Mouse (Mus musculus): ENCODE results near the gene Pcsk7. TPM values are rescaled to one million over a fixed set of nuclear protein-coding genes. Genes with fewer than 3 reads are reported as not detected.
A peak's percentile ranks its signal among the peaks of the same experiment; 100 is the strongest.

Gene Pcsk7
- total RNA-seq (2012; rRNA removed) (11.5 and 12.7 TPM in 2 replicates), polyA plus RNA-seq (2012; ENCODE audit: insufficient read depth in 1 of 2, insufficient read length in 2 of 2, low read depth in 1 of 2, low replicate concordance in 2 of 2, missing spikeins in 1 of 2) (10 to 100 TPM in 1 of 2 experiments, not detected in 1; 14.3 TPM)

GRCm38 (mm10) chr9:45906355-45907077 is at the start of gene Pcsk7, which contains the start of gene Rnf214:
Pcsk7 (plus strand) TSS chr9:45906497.
Rnf214 (minus strand) TSS chr9:45906911.
- peaks cover 3 to 8% of the 10 kb centered on the region in 2 experiments for H3K4me1 ChIP-seq (ENCODE audit: control insufficient read depth in 1 of 2, insufficient read depth in 2 of 2, low read length in 2 of 2)
- peak within 1 kb of the TSS; percentile 97 for H3K9ac ChIP-seq (ENCODE audit: control insufficient read depth, low read depth, low read length, poor library complexity, severe bottlenecking)
- peak; percentile 86 for DNase-seq (ENCODE audit: low read depth, low spot score)
- no peaks in the 10 kb centered on the region for H3K27me3 ChIP-seq (ENCODE audit: control insufficient read depth in 1 of 2, insufficient read depth in 2 of 2, low read length in 2 of 2)
- H3K27ac ChIP-seq (ENCODE audit: control insufficient read depth, low read depth, low read length), result peak within 1 kb of the TSS; percentile 85
- H3K9me3 ChIP-seq (replicated peaks; ENCODE audit: insufficient read depth, low read length), result no peaks in the 10 kb centered on the region
- peaks cover 0 to 5% of the 10 kb centered on the region in 2 experiments; a peak in 2 of 4 replicates for H3K36me3 ChIP-seq (ENCODE audit: control insufficient read depth in 1 of 2, insufficient read depth in 2 of 2, low read length in 2 of 2)
- TF ChIP-seq USF2 (IDR thresholded peaks at IDR 0.05; ENCODE audit: borderline replicate concordance in 1 of 2, insufficient read depth in 1 of 2, low read depth in 1 of 2, low read length in 2 of 2) (no peak), MAFK (IDR thresholded peaks at IDR 0.05; ENCODE audit: borderline replicate concordance, low read depth, low read length) (no peak), E2F4 (IDR thresholded peaks at IDR 0.05; ENCODE audit: borderline replicate concordance, low read depth, low read length) (no peak), POLR2A (IDR thresholded peaks at IDR 0.05; ENCODE audit: control insufficient read depth in 1 of 2, insufficient read depth in 1 of 2, low read depth in 1 of 2, low read length in 2 of 2, poor library complexity in 1 of 2) (peak; percentile 57 to 83; a peak in 2 of 4 replicates), MYC (IDR thresholded peaks at IDR 0.05; ENCODE audit: low read depth, low read length) (no peak), POLR2AphosphoS2 (IDR thresholded peaks at IDR 0.05; ENCODE audit: low read length) (no peak; the same call in 1 of the 2 replicates), TCF12 (IDR thresholded peaks at IDR 0.05; ENCODE audit: low read depth, low read length) (0 out of 2 replicates have a peak, but pooled peaks have one; percentile 9), MYB (IDR thresholded peaks at IDR 0.05; ENCODE audit: low read depth, low read length) (no peak), NELFE (IDR thresholded peaks at IDR 0.05; ENCODE audit: low read depth, low read length) (peak; percentile 74), ZMIZ1 (IDR thresholded peaks at IDR 0.05; ENCODE audit: low read depth, low read length) (peak; percentile 55; the same call in 1 of the 2 replicates), MAZ (IDR thresholded peaks at IDR 0.05; ENCODE audit: low read depth, low read length) (peak; percentile 82), NRF1 (IDR thresholded peaks at IDR 0.05; ENCODE audit: insufficient read depth, low read depth, low read length, poor library complexity, severe bottlenecking) (peak; percentile 35; the same call in 1 of the 2 replicates), JUND (IDR thresholded peaks at IDR 0.05; ENCODE audit: low read depth, low read length) (no peak), ELF1 (IDR thresholded peaks at IDR 0.05; ENCODE audit: low read depth, low read length) (peak; percentile 62), SIN3A (IDR thresholded peaks at IDR 0.05; ENCODE audit: low read length) (peak; percentile 90), BHLHE40 (IDR thresholded peaks at IDR 0.05; ENCODE audit: borderline replicate concordance, low read depth, low read length) (peak; percentile 37; the same call in 1 of the 2 replicates), ZC3H11A (IDR thresholded peaks at IDR 0.05; ENCODE audit: low read depth, low read length) (no peak), UBTF (IDR thresholded peaks at IDR 0.05; ENCODE audit: borderline replicate concordance, insufficient read depth, low read depth, low read length) (no peak), POLR2AphosphoS5 (IDR thresholded peaks at IDR 0.05; ENCODE audit: borderline replicate concordance, low read depth, low read length) (no peak), MEF2A (IDR thresholded peaks at IDR 0.05; ENCODE audit: extremely low read depth, insufficient replicate concordance, low read depth, low read length, poor library complexity, severe bottlenecking) (no peak), ETS1 (IDR thresholded peaks at IDR 0.05; ENCODE audit: low read depth, low read length) (no peak), SMC3 (IDR thresholded peaks at IDR 0.05; ENCODE audit: low read depth, low read length) (peak; percentile 43), TBP (IDR thresholded peaks at IDR 0.05; ENCODE audit: low read depth, low read length) (peak; percentile 31; the same call in 1 of the 2 replicates), GABPA (IDR thresholded peaks at IDR 0.05; ENCODE audit: low read depth, low read length) (peak; percentile 63; the same call in 1 of the 2 replicates), ZNF384 (IDR thresholded peaks at IDR 0.05; ENCODE audit: low read depth, low read length) (no peak), CTCF (IDR thresholded peaks at IDR 0.05 in 2 of 3, conservative IDR thresholded peaks at IDR 0.05 in 1 of 3; ENCODE audit: control insufficient read depth in 1 of 3, insufficient read depth in 1 of 3, low read depth in 2 of 3, low read length in 3 of 3, poor library complexity in 1 of 3, severe bottlenecking in 1 of 3) (peak; percentile 53 to 94 (median 84); a peak in 5 of 6 replicates), CHD2 (IDR thresholded peaks at IDR 0.05; ENCODE audit: low read length) (no peak; the same call in 1 of the 2 replicates), RCOR1 (IDR thresholded peaks at IDR 0.05; ENCODE audit: low read depth, low read length) (no peak), CHD1 (IDR thresholded peaks at IDR 0.05; ENCODE audit: low read depth, low read length) (no peak), EP300 (IDR thresholded peaks at IDR 0.05; ENCODE audit: low read depth in 1 of 2, low read length in 2 of 2) (0 out of 4 replicates have a peak, but pooled peaks of 1 of the 2 experiments have one; percentile 16), USF1 (IDR thresholded peaks at IDR 0.05; ENCODE audit: low read depth, low read length) (peak; percentile 32; the same call in 1 of the 2 replicates), HCFC1 (IDR thresholded peaks at IDR 0.05; ENCODE audit: low read depth, low read length) (peak; percentile 73), MXI1 (IDR thresholded peaks at IDR 0.05; ENCODE audit: low read depth, low read length) (peak; percentile 30), MAX (IDR thresholded peaks at IDR 0.05; ENCODE audit: low read length) (no peak)
- H3K4me3 ChIP-seq (ENCODE audit: control insufficient read depth in 1 of 2, insufficient read depth in 1 of 2, low read depth in 2 of 2, low read length in 2 of 2), result peak within 1 kb of the TSS; percentile 97 to 99
- peaks cover 15% of the 10 kb centered on the region for H3K79me2 ChIP-seq (ENCODE audit: control insufficient read depth, insufficient read depth, low read length, poor library complexity)

All from MEL (cell line).